Mouse (Mus musculus): ENCODE measurements around the gene Gzf1. TPM values are rescaled to one million over a fixed set of nuclear protein-coding genes. Genes with fewer than 3 reads are reported as not detected.

Gene Gzf1
- polyA plus RNA-seq, 1 experiment from 2014 or later = 20.7 TPM

DNA sequence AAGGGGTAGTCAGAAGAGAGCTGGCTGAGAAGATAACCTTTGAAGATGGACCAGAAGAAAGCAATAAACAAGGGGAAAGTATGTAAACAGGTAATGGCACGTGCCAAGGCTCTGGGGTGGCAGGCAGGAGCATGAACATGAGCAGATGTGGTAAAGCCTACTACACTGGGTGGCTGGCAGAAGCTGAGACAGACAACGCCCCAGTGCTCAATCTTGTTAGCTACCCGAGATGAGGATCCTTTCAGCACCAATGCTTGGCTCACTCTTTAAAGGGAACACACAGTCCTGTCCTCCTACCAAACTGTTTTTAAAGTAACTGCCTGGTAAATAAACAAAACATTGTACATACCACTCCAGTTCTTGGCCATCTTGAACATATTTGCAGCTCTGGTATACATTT lies 31.5 kb downstream of the Gzf1 start:
- no peak for ATAC-seq (ENCODE audit: insufficient number of reproducible peaks, low FRiP score, low TSS enrichment, low read depth)
- H3K36me3 ChIP-seq = peaks cover 15% of the 10 kb centered on the region; the same call in 1 of the 2 replicates
- H3K4me1 ChIP-seq = no peaks in the 10 kb centered on the region
- no peak overlapping the region for H3K4me3 ChIP-seq
- H3K9ac ChIP-seq = no peak overlapping the region
- no peak overlapping the region for H3K4me2 ChIP-seq
- 66% methylated on average over 3 of the region's 3 CpGs for WGBS
- no peaks in the 10 kb centered on the region for H3K27me3 ChIP-seq
- H3K9me3 ChIP-seq = no peaks in the 10 kb centered on the region
- no peak overlapping the region for H3K27ac ChIP-seq

DNA sequence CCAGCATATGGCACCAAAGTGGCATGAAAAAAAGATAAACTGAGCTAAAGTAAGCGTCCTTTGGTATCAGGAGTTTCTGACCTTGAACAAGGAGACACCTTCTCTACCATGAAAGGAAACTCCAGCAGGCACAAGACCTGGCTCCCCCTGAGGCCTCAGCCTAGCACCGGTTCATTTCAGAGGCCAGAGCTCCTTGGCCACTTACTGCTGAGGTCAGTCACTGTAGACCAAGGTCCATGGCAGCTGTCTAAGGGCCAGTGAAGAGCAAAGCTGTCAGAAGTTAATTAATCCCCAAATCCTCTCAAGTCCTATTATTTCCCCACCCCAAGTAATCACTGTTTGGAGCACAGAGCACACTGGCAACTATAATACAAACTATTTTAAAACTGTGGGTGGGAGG lies 36.2 kb downstream of the Gzf1 start:
- no peaks in the 10 kb centered on the region for H3K4me1 ChIP-seq
- no peaks in the 10 kb centered on the region for H3K9me3 ChIP-seq
- ATAC-seq (ENCODE audit: insufficient number of reproducible peaks, low FRiP score, low TSS enrichment, low read depth) = no peak
- 85% methylated on average over 2 of the region's 2 CpGs for WGBS
- H3K36me3 ChIP-seq = 0 out of 2 replicates have a peak, but pooled peaks cover 4% of the 10 kb centered on the region
- no peaks in the 10 kb centered on the region for H3K27me3 ChIP-seq
- no peak overlapping the region for H3K4me2 ChIP-seq
- no peak overlapping the region for H3K4me3 ChIP-seq
- no peak overlapping the region for H3K27ac ChIP-seq
- H3K9ac ChIP-seq = no peak overlapping the region

DNA sequence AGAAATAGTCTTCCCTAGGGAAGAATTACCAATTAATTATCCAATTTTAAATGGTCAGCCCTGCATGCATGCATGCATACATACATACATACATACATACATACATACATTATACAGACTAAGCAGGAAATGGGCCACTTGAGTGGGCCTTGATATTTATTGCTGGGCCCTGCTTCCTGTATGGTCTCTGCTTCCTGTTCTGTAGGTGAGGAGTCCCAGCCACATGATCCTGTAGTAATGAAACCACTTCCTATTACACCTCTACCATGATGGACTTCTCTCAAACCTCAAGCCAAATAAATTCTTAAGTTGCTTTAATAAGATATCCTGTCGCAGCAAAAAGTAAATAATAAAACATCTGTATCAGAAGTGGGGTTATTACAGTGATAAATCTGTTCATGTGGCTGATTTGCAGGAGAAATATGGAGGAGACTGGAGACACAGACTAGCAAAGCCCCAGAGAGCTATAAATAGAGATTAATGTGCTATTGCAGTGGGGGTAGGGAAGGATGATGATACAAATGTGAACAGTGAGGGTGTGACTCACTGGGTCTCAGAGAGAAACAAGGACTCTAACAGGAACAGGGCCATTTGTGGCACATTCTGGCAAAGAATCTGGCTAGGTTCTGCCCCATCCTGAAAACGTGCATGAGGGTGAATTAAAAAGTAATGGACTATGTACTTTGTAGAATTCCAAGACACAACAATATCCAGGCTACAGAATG lies 38.6 kb downstream of the Gzf1 start:
- H3K36me3 ChIP-seq = no peaks in the 10 kb centered on the region
- H3K27ac ChIP-seq = no peak overlapping the region
- H3K4me2 ChIP-seq = no peak overlapping the region
- H3K4me1 ChIP-seq = no peaks in the 10 kb centered on the region
- no peak overlapping the region for H3K4me3 ChIP-seq
- 60% methylated on average over 2 of the region's 2 CpGs for WGBS
- H3K27me3 ChIP-seq = no peaks in the 10 kb centered on the region
- no peak for ATAC-seq (ENCODE audit: insufficient number of reproducible peaks, low FRiP score, low TSS enrichment, low read depth)
- no peak overlapping the region for H3K9ac ChIP-seq
- no peaks in the 10 kb centered on the region for H3K9me3 ChIP-seq

DNA sequence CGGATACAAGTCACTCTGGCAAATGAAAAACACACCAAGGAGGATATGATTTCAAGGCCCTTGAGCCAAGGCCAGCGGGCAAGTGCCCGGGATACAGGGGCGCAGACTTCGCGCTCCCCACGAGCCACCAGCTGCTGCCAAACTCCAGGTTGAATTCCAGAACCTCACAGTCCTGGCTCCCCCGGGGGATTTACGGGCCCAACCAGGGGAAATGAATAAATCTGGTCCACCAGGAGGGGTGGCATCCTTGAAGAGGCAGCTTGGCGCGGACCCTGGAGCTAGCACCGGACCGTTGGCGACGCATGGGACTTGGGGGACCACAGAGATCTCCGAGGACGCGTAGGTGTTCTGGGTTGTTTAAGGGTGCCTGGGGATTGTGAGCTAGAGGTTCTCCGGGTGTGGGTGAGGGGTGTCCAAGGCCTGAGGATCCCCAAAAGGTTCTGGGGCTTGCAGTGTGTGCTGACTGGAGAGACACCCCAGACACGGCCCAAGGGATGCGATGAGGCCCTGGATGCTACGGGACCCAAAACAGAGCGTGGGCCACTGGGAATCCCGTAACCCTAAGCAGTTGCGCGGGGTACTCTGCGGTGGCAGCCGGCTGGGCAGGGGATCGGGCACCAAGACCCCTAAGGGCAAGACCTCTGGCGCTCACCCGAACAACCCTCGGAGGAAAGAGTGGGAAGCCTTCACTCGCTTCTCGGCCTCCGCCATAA lies 50.9 kb downstream of the Gzf1 start:
- Histone ChIP-seq H3K27ac (peak overlapping the region; percentile 40; the same call in 1 of the 2 replicates), H3K36me3 (no peaks in the 10 kb centered on the region), H3K4me3 (peak overlapping the region; percentile 79), H3K4me2 (peak overlapping the region; percentile 86), H3K4me1 (peaks cover 9% of the 10 kb centered on the region; the same call in 1 of the 2 replicates), H3K27me3 (no peaks in the 10 kb centered on the region), H3K9ac (peak overlapping the region; percentile 72), H3K9me3 (no peaks in the 10 kb centered on the region)
- ATAC-seq (ENCODE audit: insufficient number of reproducible peaks, low FRiP score, low TSS enrichment, low read depth) = peak; percentile 74
- under 1% methylated on average over 35 of the region's 35 CpGs for WGBS

DNA sequence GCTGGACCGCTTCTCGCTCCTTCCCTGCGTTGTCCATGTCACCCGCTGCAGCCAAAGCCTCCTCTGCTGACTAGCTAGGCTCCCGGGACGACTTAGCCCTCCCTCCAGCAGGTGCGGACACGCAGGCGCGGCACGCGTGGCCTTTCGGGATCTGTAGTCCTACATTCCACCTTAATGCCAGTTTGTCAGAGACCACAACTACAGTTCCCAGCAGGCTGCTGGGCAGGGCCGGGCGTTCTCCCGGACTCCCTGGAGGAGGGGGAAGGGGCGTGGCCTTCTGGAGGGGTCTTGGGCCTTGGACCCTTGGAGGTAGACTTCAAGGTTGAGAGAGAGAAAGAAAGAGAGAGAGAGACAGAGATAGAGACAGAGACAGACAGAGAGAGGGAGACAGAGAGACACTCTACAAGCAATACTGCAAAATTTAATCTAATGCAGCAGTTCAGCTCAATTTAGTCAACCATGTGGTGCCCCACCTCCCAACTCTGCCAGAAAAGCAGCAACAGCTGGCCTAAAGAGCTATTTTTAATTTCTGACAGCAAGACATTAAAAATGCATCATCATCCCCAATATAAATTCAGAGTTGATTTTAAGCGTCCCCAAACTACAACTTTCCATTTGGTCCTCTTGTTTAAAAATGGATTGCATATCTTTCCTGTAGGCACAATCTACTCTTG lies 51.6 kb downstream of the Gzf1 start, which contains the start of gene Napb:
Napb (minus strand) TSS at position 141 of the 674 bp plus-strand sequence.
- ATAC-seq (ENCODE audit: insufficient number of reproducible peaks, low FRiP score, low TSS enrichment, low read depth) = peak; percentile 99
- Histone ChIP-seq H3K4me1 (peaks cover 9% of the 10 kb centered on the region; the same call in 1 of the 2 replicates), H3K27ac (peak within 1 kb of the TSS; percentile 40; the same call in 1 of the 2 replicates), H3K27me3 (no peaks in the 10 kb centered on the region), H3K4me2 (peak within 1 kb of the TSS; percentile 86), H3K9ac (peak within 1 kb of the TSS; percentile 72), H3K9me3 (no peaks in the 10 kb centered on the region), H3K4me3 (peak within 1 kb of the TSS; percentile 79), H3K36me3 (no peaks in the 10 kb centered on the region)
- 3% methylated on average over 18 of the region's 18 CpGs for WGBS

Other genes starting within 250 kb of the Gzf1 start
- 12.1 and 12.7 TPM in 2 replicates for gene Cd93, start 237.5 kb upstream of the Gzf1 start, polyA plus RNA-seq (2015; fragmentation: Nextera tagmentation; extraction: Ambion mirVana)
- gene Nxt1, start 8.4 kb upstream of the Gzf1 start, polyA plus RNA-seq (2015; fragmentation: Nextera tagmentation; extraction: Ambion mirVana) = 78.0 and 80.2 TPM in 2 replicates
- 3.3 and 4.2 TPM in 2 replicates for gene Napb, start 51.4 kb downstream of the Gzf1 start, polyA plus RNA-seq (2015; fragmentation: Nextera tagmentation; extraction: Ambion mirVana)
- gene Cstl1, start 69.3 kb downstream of the Gzf1 start, polyA plus RNA-seq (2015; fragmentation: Nextera tagmentation; extraction: Ambion mirVana) = not detected in 2 replicates
- not detected in 2 replicates for gene Cst11, start 90.5 kb downstream of the Gzf1 start, polyA plus RNA-seq (2015; fragmentation: Nextera tagmentation; extraction: Ambion mirVana)
- 0.31 and 0.70 TPM in 2 replicates for gene 8030411F24Rik, start 101.0 kb downstream of the Gzf1 start, polyA plus RNA-seq (2015; fragmentation: Nextera tagmentation; extraction: Ambion mirVana)
- gene Cst12, start 108.3 kb downstream of the Gzf1 start, polyA plus RNA-seq (2015; fragmentation: Nextera tagmentation; extraction: Ambion mirVana) = not detected in 2 replicates
- not detected in 2 replicates for gene Cst8, start 117.8 kb downstream of the Gzf1 start, polyA plus RNA-seq (2015; fragmentation: Nextera tagmentation; extraction: Ambion mirVana)
- not detected in 2 replicates for gene Cst13, start 139.1 kb downstream of the Gzf1 start, polyA plus RNA-seq (2015; fragmentation: Nextera tagmentation; extraction: Ambion mirVana)
- not detected in 2 replicates for gene Cst9, start 154.1 kb downstream of the Gzf1 start, polyA plus RNA-seq (2015; fragmentation: Nextera tagmentation; extraction: Ambion mirVana)
- not detected in 2 replicates for gene 9230104L09Rik, start 184.0 kb downstream of the Gzf1 start, polyA plus RNA-seq (2015; fragmentation: Nextera tagmentation; extraction: Ambion mirVana)
- gene Cst3, start 194.7 kb downstream of the Gzf1 start, polyA plus RNA-seq (2015; fragmentation: Nextera tagmentation; extraction: Ambion mirVana) = 548 and 588 TPM in 2 replicates

Data from limb, embryonic 15.5 days (tissue).